Mouse (Mus musculus) megakaryocyte-erythroid progenitor cell, adult 5-6 weeks (primary cell): ENCODE results near the gene Csrp3. TPM values are rescaled to one million over a fixed set of nuclear protein-coding genes. Genes with fewer than 3 reads are reported as not detected.
A peak's percentile ranks its signal among the peaks of the same experiment; 100 is the strongest.

ENCODE experiments used
- ATAC-seq: replicated peaks from 2 replicates; pipeline ENCODE4 v1.8.0; 2016; ENCODE audit warnings: mild to moderate bottlenecking, inconsistent platforms; ENCODE audit not compliant: severe bottlenecking, poor library complexity, low FRiP score, low TSS enrichment
- total RNA-seq, 2 experiments: library from RNA; stranded (forward) in 1 of 2; stranded (reverse) in 1 of 2; fragments of 200-1000, 215-1000 nt in 1 of 2; fragments of >200 nt in 1 of 2; fragmentation: Nextera tagmentation in 1 of 2; gene quantifications; 2 replicates each; pipeline ENCODE4 v1.2.3; 2014 to 2017

Gene Csrp3
- total RNA-seq, 2 experiments from 2014 or later, result 3.9 to 33.1 TPM

DNA sequence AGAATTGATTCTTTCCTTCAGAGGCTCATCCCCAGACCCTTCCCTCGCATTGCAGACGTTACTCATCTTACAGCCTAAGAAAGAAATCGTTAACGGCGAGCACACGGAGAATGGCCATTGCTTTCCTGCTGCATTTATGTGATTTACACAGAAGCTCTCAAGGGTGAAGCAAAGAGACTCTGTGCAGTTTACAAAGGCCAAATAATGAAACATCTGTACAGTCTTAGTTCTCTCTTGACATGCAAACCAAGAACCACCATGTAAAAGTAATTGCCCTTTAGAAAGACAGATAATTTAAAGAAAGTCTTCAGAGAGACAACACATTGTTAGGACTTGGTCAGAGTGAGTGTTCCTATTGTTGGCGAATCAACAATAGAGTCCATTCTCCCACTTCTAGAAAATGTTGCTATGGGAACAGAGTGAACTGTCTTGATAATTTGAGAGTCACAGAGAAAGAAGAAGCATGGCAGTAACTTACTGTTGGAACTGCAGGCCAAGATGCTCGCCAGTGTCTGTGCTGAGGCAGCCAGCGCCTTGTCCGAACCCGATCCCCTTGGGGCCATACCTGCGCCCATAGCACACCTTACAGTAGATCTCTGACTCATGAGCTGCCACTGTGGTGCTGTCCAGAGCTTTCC is 12.7 kb downstream of the Csrp3 start:
- ATAC-seq, result no peak

- no peak for ATAC-seq
Observed at GRCm38 (mm10) chr7:48834371-48834970, 13.4 kb downstream of the Csrp3 start.

DNA sequence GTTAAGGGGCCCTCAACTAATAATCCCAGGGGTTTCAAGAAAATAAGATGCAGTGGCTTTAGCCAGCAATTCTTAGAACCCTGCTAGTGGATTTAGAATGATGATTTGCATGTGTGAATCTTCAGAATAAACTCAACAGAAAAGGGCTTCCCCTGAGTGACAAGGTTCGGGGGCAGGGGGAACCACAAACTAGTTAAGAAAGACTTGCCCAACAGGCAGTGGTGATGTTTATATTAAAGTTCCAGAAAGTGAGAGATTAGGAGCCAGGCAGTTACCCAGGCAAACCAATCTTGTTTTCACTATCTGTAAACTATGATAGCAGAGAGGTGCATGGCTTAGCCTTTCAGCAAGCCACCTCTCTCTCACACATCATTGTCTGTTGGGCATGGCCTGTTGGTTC is 15.1 kb downstream of the Csrp3 start:
- no peak for ATAC-seq

DNA sequence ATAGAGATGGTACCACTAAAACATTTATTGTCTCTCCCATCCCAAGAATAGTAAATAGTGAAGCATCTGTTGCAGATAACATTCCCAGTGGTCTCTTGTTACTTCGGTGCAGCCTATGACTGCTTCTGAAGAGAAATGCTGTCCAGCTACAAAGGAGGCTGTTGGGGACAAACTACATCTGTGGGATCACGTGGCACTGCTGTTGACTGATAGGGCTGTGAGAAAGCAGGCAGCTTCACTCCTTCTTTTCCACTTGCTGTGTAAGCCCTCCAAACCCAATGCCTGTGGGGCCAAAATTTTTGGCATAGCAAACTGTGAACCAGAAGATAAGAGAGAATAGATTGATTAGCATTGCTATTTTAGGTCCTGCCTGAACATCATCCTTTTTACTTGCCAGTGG is 17.4 kb downstream of the Csrp3 start:
- ATAC-seq, result peak; percentile 62

- peak; percentile 56; the same call in 1 of the 2 replicates for ATAC-seq
Observed at GRCm38 (mm10) chr7:48829177-48829910, 18.5 kb downstream of the Csrp3 start.

DNA sequence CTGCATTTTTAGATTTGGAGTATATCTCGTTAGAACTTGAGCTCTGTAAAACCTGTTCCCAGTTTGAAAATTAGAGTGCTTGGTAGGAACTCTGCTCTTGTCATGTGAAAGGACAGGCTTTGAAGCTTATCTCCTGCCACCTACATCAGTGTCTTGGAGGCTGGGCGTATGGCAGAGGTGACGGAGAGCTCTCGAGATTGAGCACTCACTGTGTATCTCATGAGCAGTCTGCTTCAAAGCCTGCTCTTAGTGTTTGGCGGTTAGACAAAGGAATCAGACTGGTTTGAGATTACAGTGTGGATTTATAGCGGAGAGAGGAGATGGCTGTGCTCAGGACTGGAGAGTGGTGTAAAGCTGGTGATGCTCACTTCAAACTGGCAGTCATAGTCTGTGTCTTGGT is 22.7 kb downstream of the Csrp3 start:
- ATAC-seq, result peak; percentile 44; the same call in 1 of the 2 replicates

DNA sequence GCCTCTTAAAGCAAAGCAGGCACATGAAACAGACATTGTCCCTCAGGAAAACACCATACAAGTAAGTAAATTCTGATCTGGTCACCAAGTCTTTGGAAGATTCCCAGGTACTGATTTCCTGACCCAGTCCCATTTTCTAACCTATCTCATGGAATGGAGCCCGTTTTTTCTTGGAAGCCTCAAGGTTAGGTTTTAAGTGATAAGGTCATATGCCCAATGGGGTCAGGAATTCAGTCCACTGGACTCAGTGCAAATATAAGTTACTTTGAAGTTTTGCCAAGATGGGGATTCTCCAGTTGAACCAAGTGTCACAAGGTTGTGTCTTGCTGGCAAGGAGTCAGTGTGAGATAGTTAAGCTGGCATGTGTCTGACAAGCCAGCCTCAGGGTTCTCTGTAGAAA is 23.2 kb downstream of the Csrp3 start:
- ATAC-seq, result no peak

DNA sequence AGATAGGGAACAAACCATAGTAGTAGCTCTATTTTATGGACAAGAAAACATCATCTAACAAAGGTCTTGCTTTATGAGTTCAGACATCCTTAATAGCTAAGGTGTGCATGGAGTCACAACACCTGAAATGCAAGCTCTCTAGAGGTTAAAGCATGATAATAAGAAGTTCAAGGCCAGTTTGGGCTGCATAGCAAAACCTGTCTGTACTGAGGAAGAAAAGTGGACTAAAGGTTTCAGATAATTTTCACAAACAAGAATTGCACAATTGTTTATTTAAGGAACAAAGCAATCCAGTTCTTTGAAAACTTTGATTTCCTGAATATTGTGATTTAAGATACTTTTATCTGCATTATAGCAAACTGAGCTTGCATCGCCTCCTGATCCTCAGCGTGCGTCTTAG is 24.2 kb downstream of the Csrp3 start:
- no peak for ATAC-seq

DNA sequence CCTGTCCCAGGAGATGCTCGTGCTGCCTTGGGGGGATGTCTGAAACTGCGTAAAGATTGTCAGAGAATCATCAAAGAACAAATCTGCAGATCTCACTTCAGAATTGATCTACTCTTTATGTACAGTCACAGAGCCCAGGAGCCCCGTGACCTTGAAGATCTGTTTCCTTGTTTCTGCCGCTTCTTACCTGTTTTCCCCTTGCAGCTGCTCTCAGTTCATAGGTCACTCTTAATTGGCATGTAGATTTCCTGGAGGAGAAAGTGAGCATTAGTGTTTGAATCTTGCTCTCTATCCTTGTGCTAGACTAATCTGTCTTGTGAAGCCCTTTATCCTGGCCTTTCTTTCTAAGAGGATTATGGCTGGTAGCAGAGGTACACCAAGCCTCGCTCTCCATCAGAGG is 26.2 kb downstream of the Csrp3 start:
- no peak for ATAC-seq

- ATAC-seq, result no peak
Observed at GRCm38 (mm10) chr7:48813594-48813993, 34.2 kb downstream of the Csrp3 start.

DNA sequence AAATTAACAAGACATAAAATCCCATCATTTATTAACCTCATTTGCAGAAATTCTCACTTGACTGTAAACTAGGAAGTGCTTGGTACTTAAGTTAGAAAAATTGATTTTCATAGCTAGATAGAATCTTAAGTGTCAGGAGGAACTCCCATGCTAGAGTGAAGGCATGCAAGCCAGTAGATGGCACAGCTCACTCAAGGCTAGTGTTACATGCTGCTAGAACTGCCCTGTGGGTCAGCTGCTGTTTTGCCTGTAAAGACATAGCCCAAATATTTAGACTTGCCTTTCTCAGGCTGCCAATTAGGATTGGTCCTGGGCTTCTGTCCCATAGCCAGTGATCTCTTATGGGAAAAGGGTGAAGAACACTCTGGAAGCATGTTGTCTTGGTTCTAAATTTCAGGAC is 35.5 kb downstream of the Csrp3 start:
- ATAC-seq, result no peak

DNA sequence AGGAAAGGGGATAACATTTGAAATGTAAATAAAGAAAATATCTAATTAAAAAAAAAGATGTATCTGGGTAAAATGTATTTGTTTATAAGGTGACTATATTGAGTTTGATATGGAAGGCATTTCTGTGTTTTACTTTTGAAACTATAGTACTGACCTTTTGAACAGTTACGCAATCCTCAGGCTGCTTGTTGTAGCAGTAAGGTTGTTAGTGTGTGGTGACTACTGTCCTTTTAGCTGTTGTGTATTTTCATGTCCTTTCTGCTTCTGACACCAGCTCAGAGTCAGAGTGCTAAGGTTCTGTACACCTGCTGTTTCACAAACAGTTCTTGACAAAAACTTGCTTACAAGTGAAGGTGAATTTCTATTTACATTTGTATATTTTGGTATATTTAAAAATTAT is 37.2 kb downstream of the Csrp3 start:
- no peak for ATAC-seq

DNA sequence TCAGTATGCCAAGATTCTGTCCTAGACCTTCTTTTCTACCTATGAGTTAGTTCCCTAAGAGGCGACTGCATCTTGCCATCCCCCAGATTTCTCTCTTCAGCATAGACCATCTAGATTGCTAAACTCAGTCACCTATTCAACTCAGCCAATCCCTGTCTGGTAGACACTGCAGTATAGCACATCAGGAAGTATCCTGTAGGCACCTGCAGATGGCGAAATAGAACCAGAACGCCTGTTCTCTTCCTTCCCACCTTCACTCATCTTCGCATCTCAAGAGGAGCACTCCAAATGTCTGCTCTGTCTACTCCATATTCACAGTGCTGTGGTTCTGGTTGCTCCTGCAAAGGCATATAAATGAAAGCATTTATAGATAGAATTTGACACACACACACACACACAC is 41.2 kb downstream of the Csrp3 start:
- ATAC-seq, result no peak

GRCm38 (mm10) chr7:48803381-48803780 is 44.5 kb downstream of the Csrp3 start:
- no peak for ATAC-seq

GRCm38 (mm10) chr7:48795130-48795529 is 52.7 kb downstream of the Csrp3 start:
- ATAC-seq, result no peak

DNA sequence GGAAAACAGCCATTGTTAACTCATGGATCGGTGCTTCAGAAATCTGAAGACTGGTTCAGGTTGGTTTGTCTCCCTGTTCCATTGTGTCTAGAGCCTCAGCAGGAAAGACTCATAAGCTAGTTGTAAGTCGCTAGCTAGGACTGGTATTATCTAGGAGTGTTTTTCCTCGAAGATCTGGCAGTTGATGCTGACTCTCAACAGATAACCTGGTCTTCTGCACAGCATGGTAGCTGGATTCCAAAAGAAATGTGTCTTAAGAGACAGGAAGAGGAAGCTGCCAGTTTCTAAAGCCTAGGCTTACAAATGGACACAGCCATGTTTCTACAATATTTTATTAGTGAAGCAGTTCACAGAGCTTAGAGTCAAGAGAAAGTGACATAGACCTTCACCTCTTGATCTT is 56.4 kb downstream of the Csrp3 start:
- ATAC-seq, result no peak

- peak; percentile 73 for ATAC-seq
Observed at GRCm38 (mm10) chr7:48790117-48790516, 57.7 kb downstream of the Csrp3 start.

DNA sequence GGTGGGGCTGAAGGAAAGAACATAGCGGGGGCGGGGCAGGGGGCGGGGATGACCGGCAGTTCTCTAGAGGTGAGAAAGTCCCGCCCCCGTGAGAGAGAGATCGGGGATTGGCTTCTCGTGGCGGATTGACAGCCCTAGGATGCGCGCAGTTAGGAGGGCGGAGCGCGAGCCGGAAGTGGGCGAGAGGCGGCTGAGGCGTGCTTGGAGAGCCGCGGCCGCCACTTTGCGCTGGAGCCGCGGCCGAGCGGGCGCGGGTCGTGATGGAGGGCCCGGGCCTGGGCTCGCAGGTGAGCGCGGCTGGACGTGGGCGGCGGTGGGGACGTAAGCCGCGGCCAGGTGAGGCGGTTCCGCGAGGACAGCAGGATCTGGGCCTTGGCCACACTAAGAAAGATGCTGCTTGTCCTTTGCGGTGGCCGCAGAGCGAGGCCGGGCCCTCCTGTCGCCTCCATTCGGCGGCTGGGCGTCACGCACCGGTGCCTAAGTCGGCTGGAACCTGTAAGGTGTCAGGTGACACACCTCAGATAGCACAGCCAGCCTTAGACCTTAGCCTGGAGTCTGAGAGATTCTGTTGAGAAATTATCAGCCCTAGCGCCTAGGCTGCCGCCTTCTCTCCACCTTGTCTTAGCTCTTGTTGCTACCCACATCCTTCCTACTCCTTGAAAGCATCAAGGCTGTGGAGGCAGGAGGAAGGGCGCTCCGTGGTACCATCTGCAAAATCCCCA is 58.8 kb downstream of the Csrp3 start, which contains the start of gene Zdhhc13:
Gene Zdhhc13, plus strand, starts transcription at position 153 of the 722 bp plus-strand sequence.
- ATAC-seq, result peak; percentile 89

- no peak for ATAC-seq
Observed at GRCm38 (mm10) chr7:48788348-48788747, 59.5 kb downstream of the Csrp3 start.
